Mouse (Mus musculus) adrenal gland, adult 18-20 months (tissue): ENCODE results near the gene Prm3. TPM values are rescaled to one million over a fixed set of nuclear protein-coding genes. Genes with fewer than 3 reads are reported as not detected.

Experiments used
- DNase-seq, 2 experiments: peaks; one replicate each; pipeline ENCODE4 v3.0.0; 2021 to 2022; ENCODE audit warnings: low spot score in 2 of 2
- total RNA-seq, 2 experiments: library from RNA; stranded (reverse); gene quantifications; 1 replicate in 1 of 2; 2 replicates in 1 of 2; pipeline ENCODE4 v1.2.3; 2021

The Prm3 gene
- total RNA-seq, 2 experiments from 2014 or later = not detected

DNA sequence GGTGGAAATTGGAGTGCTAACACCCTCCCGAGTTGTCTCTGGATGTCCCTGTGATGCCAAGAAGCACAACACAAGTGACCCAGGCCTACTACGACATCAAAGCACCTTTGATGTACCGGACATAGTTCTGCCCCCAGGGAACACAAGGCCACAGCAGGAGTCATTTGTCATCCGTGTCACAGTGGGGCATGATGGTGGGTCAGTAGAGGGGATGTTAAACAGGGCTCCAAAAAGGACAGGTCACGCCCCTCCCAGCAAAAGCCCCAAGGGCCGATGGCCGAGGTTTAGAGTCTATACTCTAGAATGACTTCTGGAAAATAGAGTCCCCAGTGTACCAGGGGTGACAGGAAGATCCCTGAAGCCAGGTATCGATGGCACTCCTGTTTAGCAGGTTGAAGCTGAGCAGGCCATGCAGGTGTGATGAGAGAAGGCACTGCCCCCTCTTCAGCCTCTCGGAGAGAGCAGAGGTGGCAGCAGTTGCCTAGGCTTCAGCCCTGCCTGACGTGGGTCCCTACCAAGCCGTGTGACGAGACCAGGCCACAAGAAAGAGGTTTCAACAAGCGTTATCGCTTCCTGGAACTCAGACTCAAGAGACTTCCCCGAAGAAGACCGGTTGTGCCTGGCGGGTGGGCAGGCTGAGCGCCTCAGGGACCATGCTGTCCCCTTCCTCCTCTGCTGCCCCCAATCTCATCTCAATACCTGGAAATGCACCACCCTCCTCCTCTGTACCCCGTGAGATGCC is 18.8 kb downstream of the Prm3 start:
- no peak for DNase-seq

DNA sequence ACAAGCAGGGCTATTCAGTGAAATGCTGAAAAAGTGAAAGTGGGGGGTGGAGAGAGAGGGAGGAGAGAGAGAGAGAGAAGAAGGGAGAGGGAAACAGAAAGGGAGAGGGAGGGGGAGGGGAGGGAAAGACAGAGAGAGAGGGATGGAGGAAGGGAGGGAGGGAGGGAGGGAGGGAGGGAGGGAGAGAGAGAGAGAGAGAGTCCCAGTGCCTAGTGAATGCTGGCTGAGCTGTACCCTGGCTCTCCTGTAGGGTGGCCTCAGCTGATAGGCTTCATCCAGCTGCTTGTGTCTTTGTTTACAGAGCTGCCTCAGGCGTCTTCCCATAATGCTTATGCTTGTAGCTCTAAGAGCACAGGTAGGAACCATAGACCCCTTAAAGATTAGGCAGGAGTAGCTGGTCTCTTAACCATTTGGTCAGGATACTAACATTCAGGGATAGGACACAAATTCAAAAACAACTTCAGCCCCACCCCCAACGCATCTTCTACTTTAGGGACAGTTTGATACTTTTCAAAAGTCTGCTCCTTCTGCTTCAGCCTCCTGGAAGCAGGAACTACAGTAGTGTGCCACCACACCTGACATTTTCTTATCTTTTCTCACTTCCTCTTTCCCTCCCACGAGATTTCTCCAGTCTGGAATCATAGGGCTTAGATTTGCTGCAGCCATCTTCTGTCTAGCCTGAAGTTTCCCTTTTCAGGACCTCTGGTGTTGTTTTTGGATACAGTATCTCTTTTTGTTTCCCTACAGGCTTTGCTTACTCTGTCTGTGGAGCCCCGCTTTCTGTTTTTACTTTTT is 20.0 kb downstream of the Prm3 start:
- no peak for DNase-seq

DNA sequence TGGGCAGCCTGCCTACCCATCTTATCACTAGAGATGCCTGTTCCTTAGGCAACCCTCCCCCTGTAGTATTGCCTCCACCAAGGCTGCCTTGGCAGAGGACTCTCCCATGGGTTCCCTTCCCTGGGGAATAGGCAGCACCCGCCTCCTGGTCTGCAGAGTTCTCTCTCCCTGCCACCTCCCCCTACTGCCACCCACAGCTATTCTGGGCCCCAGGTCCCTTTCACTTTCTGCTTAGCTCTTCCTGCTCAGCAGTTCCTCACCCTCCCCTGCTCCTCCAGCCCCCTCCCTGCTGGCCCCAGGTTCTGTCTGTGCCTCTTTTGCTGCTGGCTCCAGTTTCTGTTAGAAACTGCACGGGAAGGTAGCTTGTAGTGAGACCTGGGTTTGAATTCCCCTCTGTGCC is 21.1 kb downstream of the Prm3 start:
- no peak for DNase-seq

DNA sequence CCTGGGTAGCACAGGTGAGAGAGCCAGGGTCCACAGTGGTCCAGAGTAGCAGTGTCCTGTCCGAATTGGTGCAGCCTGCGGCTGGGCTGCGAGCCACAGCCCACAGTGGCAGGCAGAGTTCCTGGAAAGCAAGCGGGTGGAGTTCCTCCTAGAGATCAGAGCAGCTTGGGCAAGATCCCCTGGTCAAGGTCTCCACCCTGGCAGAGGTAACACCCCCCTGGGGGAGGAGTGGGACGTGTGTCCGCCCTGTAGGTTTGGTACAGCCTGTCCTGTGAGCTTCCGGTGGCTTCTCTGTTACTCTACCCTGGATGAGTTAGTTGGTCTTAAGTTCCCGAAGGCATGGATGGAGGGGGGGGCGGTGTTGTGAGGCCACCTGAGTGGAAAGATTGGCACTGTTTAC is 21.9 kb downstream of the Prm3 start:
- DNase-seq = no peak

DNA sequence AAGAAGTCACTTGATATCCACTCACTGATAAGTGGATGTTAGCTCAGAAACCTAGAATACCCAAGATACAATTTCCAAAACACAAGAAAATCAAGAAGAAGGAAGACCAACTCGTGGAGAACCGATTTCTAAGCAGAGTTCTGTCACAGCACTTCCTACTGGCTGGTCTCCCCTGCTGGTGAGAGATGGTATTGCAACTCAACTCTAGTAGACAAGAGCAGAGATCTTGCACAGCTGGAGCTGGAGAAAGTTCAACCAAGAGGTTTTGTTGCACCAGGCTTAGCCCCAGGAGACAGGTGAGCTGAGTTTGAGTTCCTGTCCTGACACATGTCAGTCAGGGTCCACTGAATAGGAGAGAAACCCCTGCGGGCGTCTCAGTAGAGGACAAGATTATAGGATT is 23.6 kb downstream of the Prm3 start:
- peak; percentile 67 to 76 for DNase-seq

DNA sequence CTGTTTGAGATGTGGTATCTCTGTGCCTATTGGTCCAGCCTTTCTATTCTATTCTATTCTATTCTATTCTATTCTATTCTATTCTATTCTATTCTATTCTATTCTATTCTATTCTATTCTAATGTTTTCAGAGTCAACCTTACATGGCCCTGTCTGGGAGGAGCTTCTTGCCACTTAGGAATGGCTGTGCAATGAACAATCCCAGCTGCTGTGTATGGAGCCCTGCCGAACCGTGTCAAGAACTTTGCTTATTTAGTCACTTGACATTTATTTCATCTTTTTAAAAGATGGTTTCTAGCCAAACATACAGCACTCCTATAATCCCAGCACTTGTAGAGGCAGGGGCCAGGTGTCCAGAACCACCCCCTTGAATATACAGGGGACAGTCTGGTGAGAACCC is 26.4 kb downstream of the Prm3 start:
- no peak for DNase-seq

DNA sequence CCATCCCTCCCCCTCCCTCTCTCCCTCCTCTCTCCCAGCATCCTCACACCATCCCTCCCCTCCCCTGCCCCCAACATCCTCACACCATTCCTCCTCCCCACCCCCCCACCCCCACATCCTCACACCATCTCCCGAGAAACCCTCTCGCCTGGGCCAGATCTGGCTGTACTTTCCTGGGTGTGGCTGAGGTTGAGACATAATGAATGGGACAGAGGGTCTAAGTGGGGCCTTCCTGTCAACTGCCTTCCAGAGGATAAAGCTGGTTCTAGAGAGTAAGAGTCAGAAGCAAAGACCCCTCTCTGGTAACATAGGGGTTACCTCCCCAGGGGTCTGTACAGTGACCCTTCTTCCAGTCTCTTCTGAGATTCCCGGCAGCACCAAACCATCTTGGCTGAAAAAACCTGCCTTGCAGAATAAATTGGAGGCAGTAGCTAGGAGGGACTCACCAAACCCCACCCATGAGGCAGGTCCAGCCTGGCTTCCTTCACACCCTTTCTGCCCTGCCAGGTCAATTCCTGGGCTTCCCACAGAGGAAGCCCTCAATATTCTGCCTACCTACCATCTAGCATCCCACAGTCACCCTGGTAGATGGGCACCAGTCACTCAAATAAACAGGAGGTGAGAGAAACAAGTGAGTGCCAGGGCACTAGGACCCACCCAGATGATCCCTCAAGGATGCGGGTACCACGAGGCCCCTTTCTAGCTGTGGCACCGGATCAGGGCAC is 27.0 kb downstream of the Prm3 start:
- no peak for DNase-seq

DNA sequence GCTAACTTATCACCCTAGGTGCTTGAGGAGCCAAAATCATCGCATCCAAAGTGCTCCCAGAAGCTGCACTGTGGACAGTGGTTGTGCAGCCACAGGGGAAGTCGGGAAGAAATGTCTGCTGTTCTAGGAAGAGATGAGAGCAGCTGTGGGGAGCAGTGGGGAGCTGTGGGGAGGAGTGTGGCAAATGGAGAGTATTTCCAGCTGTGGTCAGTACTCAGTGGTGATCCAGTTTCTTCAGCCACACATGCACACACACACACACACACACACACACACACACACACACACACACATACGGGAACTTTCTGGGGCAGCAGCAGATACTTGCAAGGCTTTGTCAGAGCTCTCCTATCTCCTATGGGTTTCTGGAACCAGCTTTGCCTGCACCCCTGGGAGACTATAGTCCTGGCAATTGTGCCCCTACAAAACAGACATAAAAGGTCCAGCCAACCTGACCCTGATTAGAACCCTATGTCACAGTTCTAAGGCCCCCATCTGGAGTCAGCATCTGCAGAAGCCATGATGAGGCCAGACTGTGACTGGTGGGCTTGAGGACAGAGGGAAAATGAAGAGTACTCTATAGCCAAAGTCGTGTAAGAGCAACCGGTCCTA is 28.0 kb downstream of the Prm3 start:
- no peak for DNase-seq

DNA sequence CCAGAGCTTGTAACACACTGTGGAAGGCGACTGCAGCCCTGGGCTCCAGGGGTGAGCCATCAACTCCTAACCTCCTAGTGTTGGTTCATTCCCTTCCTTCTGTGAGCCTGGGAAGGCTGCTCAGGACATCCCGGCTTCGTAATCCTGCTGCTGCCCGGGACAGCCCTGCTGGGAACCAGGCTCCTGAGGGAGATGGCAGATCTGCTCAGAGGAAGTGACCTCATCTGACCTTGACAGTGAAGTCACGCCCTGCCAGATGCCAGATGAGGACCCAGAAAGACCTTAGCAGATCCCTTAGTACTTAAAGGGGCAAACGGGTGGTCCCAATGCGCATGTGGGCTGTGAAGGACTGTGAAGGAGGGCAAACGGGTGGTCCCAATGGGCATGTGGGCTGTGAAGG is 29.5 kb downstream of the Prm3 start:
- DNase-seq = no peak

DNA sequence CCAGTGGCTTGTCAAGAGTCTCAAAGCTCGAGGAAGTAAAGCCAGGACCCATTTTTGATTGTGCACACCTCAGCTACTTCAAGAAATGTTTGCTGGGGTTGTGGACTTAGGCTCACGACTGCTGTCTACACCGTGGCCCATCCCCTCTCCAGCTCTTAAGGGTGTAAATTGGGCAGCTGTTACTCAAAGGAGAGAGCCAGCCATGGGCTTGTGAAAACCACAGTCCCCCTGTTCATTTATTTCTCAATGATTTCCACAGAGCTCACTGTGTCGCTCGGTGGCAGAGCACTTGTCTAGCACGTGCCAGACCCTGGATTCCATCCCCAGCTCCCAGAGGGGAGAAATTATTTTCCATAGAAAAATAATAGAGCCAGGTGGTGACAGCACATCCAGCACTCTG is 34.5 kb downstream of the Prm3 start:
- DNase-seq = no peak

DNA sequence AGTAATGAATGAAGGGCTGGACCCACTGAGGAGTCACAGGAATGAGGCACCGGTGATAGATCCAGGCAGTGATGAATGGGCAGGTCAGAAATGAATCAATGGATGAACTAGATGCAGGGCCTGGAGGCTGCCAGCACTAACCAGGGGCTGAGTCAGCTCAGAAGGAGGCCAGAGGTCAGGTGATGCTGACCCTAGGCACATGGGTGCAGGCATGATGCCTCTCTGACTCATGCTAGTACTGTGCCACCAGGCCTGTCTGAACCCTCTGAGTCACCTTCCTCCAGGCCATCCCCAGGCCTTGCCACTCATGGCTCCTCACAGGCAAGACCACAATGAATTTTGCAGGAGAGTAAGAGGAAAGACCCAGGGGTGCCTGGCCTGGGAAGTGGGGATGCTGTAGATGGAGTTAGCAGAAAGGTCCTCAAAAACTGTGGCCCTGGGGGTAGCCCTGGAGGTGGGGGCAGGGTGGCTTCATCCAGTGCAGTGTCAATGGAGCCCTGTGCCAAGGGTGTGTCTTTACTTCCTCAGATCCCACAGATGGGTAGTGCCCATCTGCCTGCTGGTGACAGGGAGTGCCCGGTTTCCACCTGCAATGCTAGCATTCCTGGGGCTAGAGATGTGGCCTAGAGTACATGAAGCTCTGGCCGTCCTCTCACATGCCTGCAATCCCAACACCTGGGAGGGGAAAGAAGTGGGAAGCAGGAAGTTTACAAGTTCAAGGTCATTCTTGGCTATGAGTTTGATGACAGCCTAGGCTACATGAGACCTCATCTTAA is 36.0 kb downstream of the Prm3 start:
- DNase-seq = peak; percentile 44 to 66

DNA sequence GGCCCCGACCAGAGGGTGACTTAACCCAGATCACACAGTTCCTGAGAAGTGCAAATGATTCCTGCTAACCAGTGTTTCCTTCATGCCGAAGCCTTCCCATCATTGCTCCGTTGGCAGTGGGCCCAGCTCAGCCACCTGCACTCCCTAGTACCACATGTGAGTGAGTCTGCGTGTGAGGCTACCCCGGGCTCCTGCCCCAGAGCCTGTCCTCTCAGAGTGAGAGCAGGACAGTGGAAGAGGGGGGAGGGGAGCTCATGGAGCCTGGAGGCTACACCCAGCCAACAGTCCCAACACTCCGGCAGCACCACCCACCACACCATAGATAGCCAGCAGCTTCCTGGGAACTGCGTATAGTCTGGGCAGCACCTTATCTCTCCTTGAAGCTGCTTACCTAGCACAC is 40.9 kb downstream of the Prm3 start:
- DNase-seq = no peak

DNA sequence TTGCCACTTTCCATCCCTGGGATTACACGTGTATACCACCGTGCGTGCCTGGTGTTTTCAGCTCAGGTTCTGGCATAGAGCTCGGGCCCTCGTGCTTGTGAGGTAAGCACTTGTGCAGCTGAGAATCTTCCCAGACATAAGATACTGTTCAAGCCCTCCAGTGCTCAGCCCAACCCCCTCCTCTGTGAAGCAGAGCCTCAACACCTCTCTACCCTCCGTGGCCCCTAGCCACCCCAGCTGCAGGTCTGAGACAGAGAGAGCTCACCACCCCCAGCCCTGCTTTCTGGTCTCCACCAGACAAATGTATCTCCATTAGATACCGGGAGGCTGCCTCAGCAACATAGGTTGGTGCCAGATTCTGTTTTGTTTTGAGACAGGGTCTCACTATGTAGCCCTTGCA is 41.5 kb downstream of the Prm3 start:
- DNase-seq = no peak

DNA sequence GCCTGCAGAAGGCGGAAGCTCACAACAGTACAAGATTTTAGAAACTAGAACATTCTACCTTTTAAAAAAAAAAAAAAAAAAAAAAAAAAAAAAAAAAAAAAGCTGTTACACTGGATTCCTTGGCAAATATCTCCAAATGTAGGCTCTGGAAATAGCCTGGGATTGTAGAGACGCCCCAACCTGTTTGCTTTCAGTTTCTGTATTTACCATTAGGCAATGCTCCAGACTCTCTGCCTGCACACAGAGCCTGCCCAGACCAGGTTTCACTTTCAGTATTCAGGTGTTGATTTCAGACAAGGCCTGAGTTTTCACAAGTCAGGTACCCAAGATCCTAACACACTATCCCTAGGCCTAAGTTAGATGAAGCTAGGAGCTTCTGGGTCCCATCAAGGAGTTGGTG is 49.6 kb downstream of the Prm3 start:
- no peak for DNase-seq

Other genes with a start within 250 kb of the Prm3 start
- gene Dexi, start 247.9 kb downstream of the Prm3 start, total RNA-seq = 10 to 100 TPM; 20.2 to 25.8 TPM
- 10 to 100 TPM; 47.4 to 52.2 TPM for gene Clec16a, start 245.6 kb downstream of the Prm3 start, total RNA-seq
- gene Socs1, start 5.4 kb downstream of the Prm3 start, total RNA-seq = 1 to 10 TPM; 3.7 to 4.1 TPM
- gene Tnp2, start 2.3 kb downstream of the Prm3 start, total RNA-seq = not detected
- not detected for gene Prm2, start 5.2 kb upstream of the Prm3 start, total RNA-seq
- not detected for gene Prm1, start 14.9 kb upstream of the Prm3 start, total RNA-seq
- not detected for gene Gm11172, start 22.0 kb upstream of the Prm3 start, total RNA-seq
- under 1 TPM; 0.51 to 0.56 TPM for gene Rmi2, start 44.1 kb upstream of the Prm3 start, total RNA-seq